Mouse (Mus musculus) frontal cortex, postnatal 14 days (tissue): ENCODE measurements at regions not wholly inside any gene's neighbourhood (a gene's known extent, or its start where the extent isn't known, plus 50 kb on each side); places are given as distances from the start of the nearest gene placed in this dataset.

ENCODE experiments used
- DNase-seq, 2 experiments: peaks; one replicate each; pipeline ENCODE4 v3.0.0; 2022; ENCODE audit warnings: low spot score in 2 of 2

GRCm38 (mm10) chr15:56820977-56821579, 656.3 kb downstream of the Slc22a22 start:
- DNase-seq, result no peak

- DNase-seq, result no peak
Observed at GRCm38 (mm10) chr15:56820256-56820976, 657.0 kb downstream of the Slc22a22 start.

- no peak for DNase-seq
Observed at GRCm38 (mm10) chr15:56818158-56818690, 659.2 kb downstream of the Slc22a22 start.

GRCm38 (mm10) chr15:56817204-56818157, 659.9 kb downstream of the Slc22a22 start:
- no peak for DNase-seq

GRCm38 (mm10) chr15:56813876-56814275, 663.5 kb downstream of the Slc22a22 start:
- no peak for DNase-seq

- DNase-seq, result no peak
Observed at GRCm38 (mm10) chr15:56810151-56810550, 667.3 kb downstream of the Slc22a22 start.

GRCm38 (mm10) chr15:56807611-56808010, 669.8 kb downstream of the Slc22a22 start:
- no peak for DNase-seq

- no peak for DNase-seq
Observed at GRCm38 (mm10) chr15:56801933-56802332, 675.5 kb downstream of the Slc22a22 start.

- no peak for DNase-seq
Observed at GRCm38 (mm10) chr15:56775431-56775830, 702.0 kb downstream of the Slc22a22 start.

GRCm38 (mm10) chr15:56774648-56775393, 702.6 kb downstream of the Slc22a22 start:
- no peak for DNase-seq

- DNase-seq, result no peak
Observed at GRCm38 (mm10) chr15:56766356-56766755, 711.1 kb downstream of the Slc22a22 start.

GRCm38 (mm10) chr15:56764957-56765482, 712.4 kb downstream of the Slc22a22 start:
- no peak for DNase-seq

GRCm38 (mm10) chr15:56764019-56764418, 713.4 kb downstream of the Slc22a22 start:
- no peak for DNase-seq

- no peak for DNase-seq
Observed at GRCm38 (mm10) chr15:56746698-56747097, 730.7 kb downstream of the Slc22a22 start.

- no peak for DNase-seq
Observed at GRCm38 (mm10) chr15:56744915-56745314, 732.5 kb downstream of the Slc22a22 start.
